Mouse (Mus musculus): ENCODE results near the gene Tekt3.
A peak's percentile ranks its signal among the peaks of the same experiment; 100 is the strongest.

Gene Tekt3

DNA sequence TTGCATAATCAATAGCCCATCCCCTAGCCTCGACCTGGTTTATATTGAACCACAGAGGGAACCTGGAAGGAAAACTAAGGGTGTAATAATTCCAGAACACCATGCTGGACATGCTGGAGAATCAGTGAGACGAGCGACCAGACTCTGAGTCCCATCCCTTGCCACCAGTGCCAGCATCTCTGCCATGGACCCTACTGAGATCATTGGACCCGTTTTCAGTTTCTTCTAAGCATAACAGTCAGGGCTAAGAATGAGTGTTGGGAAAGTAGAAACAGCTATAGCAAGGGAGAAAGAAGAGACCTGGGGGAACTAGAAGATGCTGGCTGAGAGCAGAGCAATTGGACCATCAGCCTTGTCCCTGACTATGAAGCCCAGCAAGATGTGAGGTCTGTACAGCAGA lies 66.1 kb downstream of the Tekt3 start:
- no peak for DNase-seq

DNA sequence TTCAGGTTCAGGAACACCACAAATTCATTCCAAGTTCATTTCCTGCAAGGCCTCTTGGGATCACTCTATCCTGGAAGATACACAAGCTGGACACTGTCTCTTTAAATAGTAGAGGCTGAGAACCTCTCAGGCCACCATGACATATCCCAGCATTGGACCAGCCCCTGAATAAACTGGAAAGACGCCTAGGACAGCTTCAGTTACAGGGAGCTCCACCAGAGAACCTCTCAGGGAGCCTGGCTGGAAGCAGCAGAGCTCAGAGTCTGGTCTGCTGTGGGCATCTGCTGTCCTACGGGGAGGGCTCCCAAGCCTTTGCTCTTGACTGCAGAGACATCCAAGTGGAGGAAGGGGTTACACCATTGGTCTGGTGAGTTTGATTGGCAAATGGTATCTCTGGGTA lies 67.3 kb downstream of the Tekt3 start, which contains the start of gene Pmp22:
Gene Pmp22, plus strand, starts transcription at position 199 of the 400 bp plus-strand sequence.
- no peak for DNase-seq

DNA sequence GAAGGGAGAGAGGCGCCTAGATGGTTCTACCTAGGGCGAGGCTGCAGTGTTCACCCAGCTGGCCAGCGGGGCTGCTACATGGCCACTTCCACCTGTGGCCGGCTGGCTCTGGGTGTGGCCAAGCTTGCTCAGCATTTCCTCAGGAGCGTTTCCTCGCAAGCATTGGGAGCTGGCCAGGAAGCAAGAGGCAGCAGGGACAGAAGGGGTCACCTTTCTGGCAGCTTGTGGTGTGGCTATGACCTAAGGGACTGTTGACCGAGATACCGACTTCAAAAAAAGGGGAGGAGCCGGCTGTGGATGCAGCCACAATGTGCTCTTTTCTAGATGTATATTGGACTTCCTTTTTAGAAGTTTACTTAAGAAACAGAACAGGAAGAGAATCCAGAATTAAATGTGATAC lies 67.9 kb downstream of the Tekt3 start:
- no peak for DNase-seq

DNA sequence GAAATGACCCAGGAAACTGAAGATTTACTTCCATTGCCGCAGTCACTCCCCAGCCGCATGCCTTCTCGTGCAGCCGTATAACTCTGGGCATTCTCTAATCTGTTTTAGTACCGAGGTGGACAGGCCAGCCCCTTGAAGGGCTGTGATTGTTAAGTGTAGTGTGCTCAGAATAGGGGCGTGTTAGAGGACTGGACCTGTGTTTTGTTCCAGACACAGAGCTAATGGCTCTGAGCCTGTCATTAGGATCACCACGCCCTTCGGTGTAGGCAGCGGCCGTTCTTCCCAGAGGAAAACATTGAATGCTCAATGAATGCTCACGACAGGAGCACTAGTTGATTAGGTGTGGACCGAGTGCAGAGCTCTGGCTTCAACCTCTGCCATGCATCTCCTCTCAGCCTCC lies 68.4 kb downstream of the Tekt3 start:
- no peak for DNase-seq

DNA sequence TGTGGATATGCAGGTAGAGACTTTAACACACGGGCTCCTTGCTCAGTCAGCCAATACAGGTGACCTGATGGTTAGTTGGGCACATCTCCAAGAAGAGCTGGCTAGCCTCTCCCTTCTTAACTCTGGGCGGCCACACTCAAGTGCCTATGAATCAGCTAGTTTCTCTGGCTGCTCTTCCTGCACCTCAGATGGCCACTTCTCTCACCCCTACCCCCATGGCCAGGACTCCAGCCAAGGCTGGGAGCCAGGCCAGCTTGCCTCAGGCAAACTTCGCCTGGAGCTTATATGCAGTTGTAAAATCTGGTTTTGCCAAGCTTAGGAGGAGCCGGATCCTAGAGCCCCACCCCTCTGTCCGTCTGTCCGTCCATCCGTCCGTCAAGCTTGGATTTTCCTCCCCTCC lies 69.0 kb downstream of the Tekt3 start:
- DNase-seq, result peak; percentile 35

DNA sequence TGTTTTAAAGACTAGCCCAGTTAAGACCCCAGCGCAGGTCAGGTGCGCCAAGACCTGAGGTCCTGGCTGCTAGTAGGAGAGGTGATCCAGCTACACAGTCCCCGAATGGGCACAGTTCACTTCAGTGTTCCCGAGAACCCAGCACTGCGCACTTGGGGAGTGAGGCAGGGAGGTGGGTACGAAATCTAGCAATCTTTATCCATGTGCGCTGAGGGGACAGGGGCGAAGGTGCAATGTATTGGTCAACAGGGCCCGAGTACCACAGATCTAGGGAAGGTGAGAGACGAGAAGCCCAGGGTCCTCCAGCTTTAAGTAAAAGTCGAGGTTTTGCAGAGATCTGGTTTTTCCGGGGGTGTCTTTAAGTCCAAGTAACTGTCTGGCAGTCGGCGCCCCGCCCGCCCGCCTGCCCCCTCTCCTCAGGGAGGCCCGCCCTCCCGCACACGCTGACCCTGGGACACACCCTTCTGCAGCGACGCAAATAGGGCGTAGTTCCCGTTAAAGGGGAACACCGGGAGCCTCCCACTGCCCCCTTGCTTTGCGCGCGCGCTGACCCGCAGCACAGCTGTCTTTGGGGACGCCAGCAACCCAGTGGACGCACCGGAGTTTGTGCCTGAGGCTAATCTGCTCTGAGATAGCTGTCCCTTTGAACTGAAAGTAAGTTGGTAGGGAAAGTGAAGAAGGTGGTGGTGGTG lies 69.7 kb downstream of the Tekt3 start:
- DNase-seq, result no peak

DNA sequence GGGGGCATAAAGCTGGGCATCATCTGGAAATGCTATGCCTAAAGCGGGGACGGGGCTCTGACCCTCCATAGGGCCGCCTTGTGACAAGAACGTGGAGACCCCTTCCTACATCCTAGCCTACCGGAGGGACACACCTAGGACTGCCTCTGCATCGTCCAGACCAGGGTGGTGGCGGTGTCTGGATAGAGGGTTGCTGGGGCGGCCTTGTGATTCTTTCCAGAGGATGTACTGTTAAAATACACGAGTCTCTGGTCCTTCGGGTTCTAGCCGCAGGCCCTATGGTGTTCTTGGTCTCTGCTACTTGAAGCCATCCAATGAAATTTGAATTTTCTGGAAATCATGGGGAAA lies 70.2 kb downstream of the Tekt3 start:
- no peak for DNase-seq

DNA sequence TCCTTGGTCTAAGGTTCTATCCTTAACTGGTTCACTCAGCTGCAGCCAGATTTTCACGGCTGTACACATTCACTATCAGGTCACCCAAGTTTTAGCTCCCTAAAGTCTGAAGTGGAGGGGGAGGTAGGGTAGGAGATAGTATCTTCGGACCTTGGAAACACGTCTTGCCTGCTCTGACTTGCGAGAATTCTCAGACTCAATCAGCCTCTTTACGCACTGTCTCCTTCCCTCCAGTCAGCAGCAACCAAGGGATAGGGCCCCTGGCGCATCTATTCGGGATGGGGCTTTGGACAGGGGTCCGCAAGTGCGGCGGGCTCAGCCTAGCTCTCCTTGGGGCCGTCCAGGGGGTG lies 70.7 kb downstream of the Tekt3 start:
- no peak for DNase-seq

DNA sequence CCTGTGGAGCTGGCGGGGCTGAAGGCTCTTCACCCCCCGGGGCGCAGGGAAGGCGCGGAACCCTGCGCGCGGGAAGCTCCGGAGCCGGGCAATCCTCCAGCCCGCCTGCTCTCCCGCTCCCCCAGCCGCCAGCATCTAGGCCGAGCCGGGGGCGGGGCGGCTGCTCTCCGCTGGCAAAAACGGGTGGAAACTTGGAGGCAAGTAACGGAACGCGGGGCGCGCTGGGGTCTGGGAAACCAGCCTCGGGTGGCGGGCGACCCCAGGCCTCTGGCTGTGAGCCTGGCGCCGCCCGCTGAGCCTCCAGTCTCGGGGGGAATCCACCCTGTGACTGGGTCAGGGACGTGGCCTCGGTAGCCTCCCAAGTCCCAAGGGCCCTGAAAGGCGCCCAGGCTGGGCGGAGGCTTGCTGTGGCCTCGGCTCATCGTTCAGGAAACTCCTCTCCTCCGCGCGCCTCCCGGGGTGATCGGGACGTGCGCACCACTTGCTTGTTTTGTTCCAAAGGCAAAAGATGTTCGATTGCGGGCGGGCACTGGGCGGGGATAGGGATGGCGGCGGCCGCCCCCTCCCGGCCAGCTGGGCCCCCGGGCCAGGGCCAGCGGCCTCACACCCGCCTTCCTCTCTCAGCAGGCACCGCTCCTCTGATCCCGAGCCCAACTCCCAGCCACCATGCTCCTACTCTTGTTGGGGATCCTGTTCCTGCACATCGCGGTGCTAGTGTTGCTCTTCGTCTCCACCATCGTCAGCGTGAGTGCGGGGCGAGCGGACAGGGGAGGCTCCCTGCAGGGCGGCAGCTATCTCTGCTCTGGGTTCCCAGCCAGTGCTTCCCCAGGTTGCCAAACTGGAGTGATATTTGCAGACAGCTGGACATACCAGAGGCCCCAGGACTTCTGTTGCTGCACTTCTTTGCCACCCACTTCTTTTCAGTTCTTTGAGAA lies 71.3 kb downstream of the Tekt3 start:
- DNase-seq, result peak; percentile 77

DNA sequence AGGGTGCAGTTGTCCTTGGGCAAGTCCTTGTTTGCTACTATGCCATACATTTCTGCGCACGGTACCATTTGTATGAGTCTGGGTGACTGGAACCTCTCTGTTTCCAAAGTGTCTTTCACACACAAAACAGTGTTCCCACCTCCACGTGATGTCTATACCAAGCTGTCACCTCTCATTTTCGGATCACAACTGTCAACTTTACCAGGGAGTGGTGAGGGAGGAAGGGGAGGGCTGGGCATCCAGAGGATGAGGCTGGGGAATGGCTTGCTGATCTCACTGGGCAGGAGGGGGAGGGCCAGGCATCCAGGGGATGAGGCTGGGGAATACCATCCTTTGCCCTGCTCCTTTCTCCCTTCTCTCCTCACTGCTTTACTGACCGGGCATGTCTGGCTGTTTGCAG lies 72.6 kb downstream of the Tekt3 start:
- no peak for DNase-seq

DNA sequence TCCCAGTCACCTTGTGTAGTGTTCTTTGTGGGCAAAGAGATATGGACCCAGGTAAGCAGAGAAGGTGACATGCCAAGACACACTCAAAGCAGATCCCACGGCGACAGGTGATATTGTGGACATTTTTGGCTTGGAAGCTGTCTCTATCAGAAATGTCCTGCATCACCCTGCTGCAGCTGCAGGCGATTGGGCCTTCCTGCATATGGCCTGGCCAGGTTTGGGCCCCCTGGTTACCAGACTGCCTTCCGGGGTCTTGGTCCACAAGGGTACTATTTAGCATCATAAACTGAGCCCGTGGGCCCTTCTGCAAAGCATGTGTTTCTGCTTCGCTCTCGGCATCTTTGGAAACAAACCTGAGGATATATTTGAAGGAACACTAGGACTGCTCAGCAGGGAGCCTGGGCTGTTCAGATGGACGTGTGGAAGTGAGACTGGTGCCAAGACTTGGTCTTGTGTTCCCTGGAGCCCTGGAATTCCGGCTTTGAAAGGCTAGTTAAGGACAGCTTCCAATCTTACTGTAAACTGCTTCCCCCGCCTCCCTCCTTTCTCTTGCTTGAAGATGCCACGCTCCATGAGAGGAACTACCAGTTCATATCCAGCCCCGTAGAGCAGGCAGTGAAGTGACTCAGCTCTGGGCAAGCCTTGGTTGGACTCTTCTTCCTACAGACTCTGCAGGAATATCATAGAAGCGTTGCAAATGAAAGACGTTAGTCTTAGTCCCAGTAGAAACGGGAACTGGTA lies 73.5 kb downstream of the Tekt3 start:
- DNase-seq, result no peak

DNA sequence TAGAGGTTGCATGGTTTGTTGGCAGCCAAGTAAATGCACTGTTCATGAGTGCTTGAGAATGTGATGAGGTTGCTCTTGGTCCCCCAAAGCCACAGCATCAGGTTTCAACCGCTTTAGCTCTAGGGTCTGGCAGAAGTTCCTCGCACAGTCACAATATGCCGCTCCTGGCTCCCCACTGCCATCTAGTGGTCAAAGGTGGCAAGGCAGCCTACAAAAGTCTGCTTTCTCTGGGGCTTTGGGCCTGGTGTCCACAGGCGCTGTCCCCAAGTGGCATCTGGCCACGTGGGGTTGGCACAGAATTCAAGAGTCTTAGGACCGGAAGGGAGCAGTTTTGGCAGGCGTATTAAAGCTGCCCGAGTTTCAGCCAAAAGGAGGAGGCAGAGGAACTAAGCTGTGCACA lies 74.2 kb downstream of the Tekt3 start:
- DNase-seq, result peak; percentile 90

DNA sequence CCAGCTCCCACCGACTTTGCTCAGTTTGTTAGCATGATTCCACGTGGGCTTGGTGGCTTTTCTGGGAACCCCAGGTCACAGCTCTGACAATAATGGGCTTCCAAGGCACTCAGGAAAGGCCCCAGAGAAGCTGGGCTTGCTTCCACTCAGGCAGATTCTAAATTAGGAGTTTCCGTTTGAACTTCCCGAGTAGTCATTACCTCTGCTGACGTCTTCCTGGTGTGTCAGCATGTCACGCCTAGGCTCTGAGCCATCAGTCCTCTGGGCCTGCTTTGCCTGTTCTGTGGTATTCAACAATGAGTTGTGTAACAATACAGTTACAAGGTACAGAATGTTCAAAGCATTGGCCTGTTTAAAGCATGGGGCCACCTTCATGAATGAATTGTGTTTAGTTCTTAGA lies 74.8 kb downstream of the Tekt3 start:
- DNase-seq, result peak; percentile 14

DNA sequence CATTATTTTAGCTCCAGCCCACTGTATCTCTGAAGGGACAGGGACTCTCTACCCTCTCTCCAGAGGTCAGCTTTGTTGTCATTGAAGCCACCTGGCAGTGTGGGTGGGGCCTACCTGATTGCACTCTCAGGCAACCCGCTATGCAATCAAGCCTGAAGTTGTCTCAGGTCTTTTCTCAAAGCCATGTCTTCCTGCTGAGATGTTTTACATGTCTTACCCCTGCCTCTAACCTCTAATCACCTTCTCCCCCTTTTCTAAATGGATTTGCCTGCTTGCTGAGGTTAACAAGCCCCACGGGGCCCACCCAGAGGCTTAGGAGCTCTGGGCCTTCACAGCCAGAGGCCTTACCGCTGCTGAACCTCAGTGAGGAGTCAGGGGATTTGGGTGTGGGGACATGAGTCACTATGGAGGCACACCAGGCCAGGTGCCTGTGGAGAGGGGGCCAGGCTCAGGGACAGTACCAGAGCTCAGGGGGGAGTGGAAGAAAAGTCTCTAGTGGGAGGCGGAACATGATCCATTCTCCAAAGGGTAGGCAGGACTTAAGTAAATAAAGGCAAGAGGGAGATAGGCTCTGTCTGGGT lies 75.5 kb downstream of the Tekt3 start:
- no peak for DNase-seq

DNA sequence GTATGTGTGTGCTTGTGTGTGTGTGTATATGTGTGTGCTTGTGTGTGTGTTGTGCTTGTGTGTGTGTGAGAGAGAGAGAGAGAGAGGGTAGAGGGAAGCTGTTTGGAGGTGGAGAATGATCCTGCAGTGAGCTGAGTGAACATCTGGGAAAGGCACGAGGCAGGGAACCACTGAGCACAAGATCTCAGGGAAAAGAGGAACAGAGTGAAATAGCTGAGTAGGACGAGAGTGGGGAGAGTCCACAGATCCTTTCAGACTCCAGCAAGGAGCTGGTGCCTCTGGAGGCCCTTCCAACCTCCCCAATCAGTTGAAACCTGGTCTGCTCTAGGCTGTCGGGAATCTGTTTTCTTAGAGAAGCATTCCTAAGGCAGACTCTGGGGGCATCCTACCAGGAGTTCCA lies 77.3 kb downstream of the Tekt3 start:
- DNase-seq, result no peak

DNA sequence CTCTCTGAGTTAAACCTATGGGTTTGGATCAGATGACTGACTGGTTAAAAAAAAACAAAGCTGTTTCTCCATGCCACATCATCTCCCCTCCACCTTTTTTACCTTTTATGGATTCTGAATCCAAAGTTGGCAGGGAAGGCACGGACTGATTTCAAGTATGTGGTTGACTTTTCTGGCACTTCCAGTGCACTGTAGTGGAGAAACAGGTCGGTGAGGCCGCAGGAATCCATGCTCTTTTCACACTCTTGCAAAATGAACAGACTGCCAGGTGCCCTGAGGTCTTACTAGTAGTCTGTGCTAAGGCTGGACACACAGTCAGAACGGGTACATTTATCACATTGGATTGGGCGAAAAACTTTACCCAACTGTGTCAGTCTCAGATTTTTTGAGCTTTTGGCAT lies 80.9 kb downstream of the Tekt3 start:
- DNase-seq, result no peak

DNA sequence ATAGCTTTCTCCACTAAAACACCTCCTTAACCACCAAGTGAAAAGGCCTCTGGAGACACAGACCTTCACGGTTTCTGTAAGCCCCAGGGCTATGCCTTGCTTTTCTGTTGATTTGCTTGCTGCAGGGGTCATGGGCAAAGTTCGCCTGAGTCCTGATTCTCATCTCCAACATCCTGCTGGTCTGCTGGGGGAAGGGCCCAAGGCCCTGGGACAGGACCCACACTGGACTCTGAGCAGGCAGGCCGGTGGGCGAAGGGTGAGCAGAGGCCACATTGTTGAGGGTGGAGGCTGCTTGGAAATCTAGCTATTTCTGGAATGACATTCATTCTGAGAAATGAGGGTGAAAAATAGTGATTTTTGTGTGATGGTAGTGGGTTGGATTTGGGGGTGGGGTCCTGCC lies 81.4 kb downstream of the Tekt3 start:
- no peak for DNase-seq

DNA sequence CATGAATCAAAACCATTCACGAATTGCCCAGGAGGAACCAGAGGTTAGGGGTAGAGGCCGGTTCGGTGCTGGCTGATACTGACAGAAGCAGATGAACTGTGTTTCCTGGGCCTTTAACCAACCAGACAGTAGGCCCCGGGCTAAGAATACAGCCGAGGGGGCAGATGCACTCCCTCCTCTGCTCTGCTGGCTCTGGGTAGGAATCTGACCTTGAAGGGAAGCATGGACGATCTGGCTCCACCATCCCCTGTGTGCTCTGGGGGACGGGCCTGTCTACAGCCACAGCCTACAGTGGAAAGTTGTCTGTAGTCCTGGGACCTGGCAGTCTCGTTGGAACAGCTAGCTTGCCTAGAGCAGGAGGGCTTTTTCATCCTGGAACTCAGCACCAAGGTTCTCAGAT lies 82.0 kb downstream of the Tekt3 start:
- no peak for DNase-seq
